Mouse (Mus musculus) testis, adult 2 months (tissue): Measurements from ENCODE around the gene Zfp318. TPM values are rescaled to one million over a fixed set of nuclear protein-coding genes. Genes with fewer than 3 reads are reported as not detected.
A peak's percentile ranks its signal among the peaks of the same experiment; 100 is the strongest.

Experiments used
- H3K27ac ChIP-seq: fragments of 200-500 bp; 2 replicates; pipeline ENCODE4 v1.5.1; 2012; ENCODE audit warnings: low read depth, low read length; ENCODE audit not compliant: control insufficient read depth, insufficient read depth
- H3K27me3 ChIP-seq: fragments of 200-500 bp; 2 replicates; pipeline ENCODE4 v1.6.1; 2012; ENCODE audit warnings: mild to moderate bottlenecking, low read length, moderate library complexity; ENCODE audit not compliant: control insufficient read depth, insufficient read depth
- H3K36me3 ChIP-seq: fragments of 200-500 bp; 2 replicates; pipeline ENCODE4 v1.6.1; 2012; ENCODE audit warnings: mild to moderate bottlenecking, low read length; ENCODE audit not compliant: control insufficient read depth, insufficient read depth
- H3K4me1 ChIP-seq: fragments of 200-500 bp; 2 replicates; pipeline ENCODE4 v1.6.1; 2012; ENCODE audit warnings: low read length; ENCODE audit not compliant: control insufficient read depth, insufficient read depth
- H3K4me3 ChIP-seq: fragments of 200-500 bp; 2 replicates; pipeline ENCODE4 v1.5.1; 2012; ENCODE audit warnings: low read depth, mild to moderate bottlenecking, low read length, moderate library complexity, mixed read lengths; ENCODE audit not compliant: control insufficient read depth
- CTCF ChIP-seq: fragments of 200-500 bp; IDR thresholded peaks from 2 replicates; pipeline ENCODE4 v1.5.1; 2012; ENCODE audit warnings: low read depth, mild to moderate bottlenecking, inconsistent platforms, low read length, moderate library complexity; ENCODE audit not compliant: control insufficient read depth, insufficient read depth, insufficient replicate concordance
- POLR2A ChIP-seq: fragments of 200-500 bp; IDR thresholded peaks from 2 replicates; pipeline ENCODE4 v1.6.1; 2012; ENCODE audit warnings: low read depth, mild to moderate bottlenecking, inconsistent platforms, low read length, moderate library complexity; ENCODE audit not compliant: control insufficient read depth
- polyA plus RNA-seq: library from polyadenylated mRNA; depleted of rRNA; stranded (reverse); fragments of >200 nt; gene quantifications from 2 replicates; pipeline ENCODE4 v1.2.3, GENCODE M21; 2012

The Zfp318 gene
- polyA plus RNA-seq, 1 experiment: 73.7 TPM

- no peak overlapping the region for H3K27ac ChIP-seq
- H3K4me1 ChIP-seq: peaks cover 21% of the 10 kb centered on the region
- no peak overlapping the region for H3K4me3 ChIP-seq
- no peaks in the 10 kb centered on the region for H3K27me3 ChIP-seq
- TF ChIP-seq POLR2A (no peak), CTCF (no peak)
- no peaks in the 10 kb centered on the region for H3K36me3 ChIP-seq
Measured at GRCm38 (mm10) chr17:46453302-46453948, 69.9 kb downstream of the Zfp318 start.

GRCm38 (mm10) chr17:46453970-46454411 lies 70.5 kb downstream of the Zfp318 start:
- no peak for TF ChIP-seq CTCF
- TF ChIP-seq POLR2A: no peak
- no peaks in the 10 kb centered on the region for H3K36me3 ChIP-seq
- peak overlapping the region; percentile 19; the same call in 1 of the 2 replicates for H3K4me3 ChIP-seq
- no peak overlapping the region for H3K27ac ChIP-seq
- peaks cover 21% of the 10 kb centered on the region for H3K4me1 ChIP-seq
- H3K27me3 ChIP-seq: no peaks in the 10 kb centered on the region

- Histone ChIP-seq H3K36me3 (no peaks in the 10 kb centered on the region), H3K27ac (no peak overlapping the region), H3K27me3 (no peaks in the 10 kb centered on the region), H3K4me3 (peak overlapping the region; percentile 27), H3K4me1 (peaks cover 21% of the 10 kb centered on the region)
- TF ChIP-seq POLR2A (no peak), CTCF (no peak)
Measured at GRCm38 (mm10) chr17:46454539-46454938, 71.0 kb downstream of the Zfp318 start.

DNA sequence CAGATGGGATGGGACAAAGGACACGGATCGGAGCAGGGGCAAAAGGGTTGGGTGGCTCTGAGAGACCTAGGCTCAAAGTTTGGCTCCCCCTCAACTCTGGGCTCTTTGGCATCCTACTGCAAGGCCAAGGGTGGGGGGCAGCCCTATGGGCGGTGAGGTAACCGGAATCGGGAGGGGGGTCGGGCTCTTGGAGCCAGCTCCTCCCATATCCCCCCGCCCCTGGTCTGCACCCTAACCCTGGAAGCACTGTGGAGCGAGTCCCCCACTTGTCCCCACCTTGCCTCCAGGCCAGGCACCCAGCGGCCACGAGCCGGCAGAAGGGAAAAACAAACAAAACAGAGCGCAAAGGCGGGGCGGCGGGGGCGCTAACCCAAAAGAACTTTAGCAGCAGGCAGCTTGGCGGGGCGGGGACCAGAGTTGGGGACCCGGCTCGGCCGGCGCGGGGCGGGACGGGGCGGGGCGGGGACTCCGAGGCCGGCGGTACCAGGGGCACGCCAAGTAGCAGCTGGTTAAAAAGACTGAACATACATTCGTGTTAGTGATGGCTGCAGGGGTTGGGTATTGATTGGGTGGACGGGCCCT lies 71.7 kb downstream of the Zfp318 start:
- Histone ChIP-seq H3K4me1 (peaks cover 25% of the 10 kb centered on the region), H3K36me3 (no peaks in the 10 kb centered on the region), H3K27me3 (no peaks in the 10 kb centered on the region), H3K4me3 (peak overlapping the region; percentile 44), H3K27ac (no peak overlapping the region)
- TF ChIP-seq POLR2A (no peak), CTCF (no peak)

DNA sequence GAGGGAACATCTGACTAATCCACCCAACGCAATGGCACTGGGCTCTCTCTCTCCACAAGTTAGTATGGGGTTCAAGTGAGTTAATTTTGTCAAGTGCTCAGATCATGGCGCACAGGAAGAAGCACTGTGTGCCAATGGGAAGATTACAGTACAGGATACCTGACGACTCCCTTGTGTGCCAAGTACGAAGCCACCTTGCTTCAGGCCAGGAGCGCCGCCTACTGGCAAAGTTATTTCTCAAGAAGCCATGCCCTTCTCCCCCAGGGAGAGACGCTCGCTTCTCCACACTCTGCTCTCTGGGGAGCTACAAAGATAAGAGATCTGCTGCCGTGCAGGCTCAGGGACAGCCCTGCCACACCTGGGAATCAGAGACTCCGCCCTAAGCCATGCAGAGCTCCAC lies 74.3 kb downstream of the Zfp318 start:
- TF ChIP-seq POLR2A: no peak
- peak; percentile 21; the same call in 1 of the 2 replicates for TF ChIP-seq CTCF
- H3K4me1 ChIP-seq: peaks cover 41% of the 10 kb centered on the region
- no peak overlapping the region for H3K4me3 ChIP-seq
- no peaks in the 10 kb centered on the region for H3K36me3 ChIP-seq
- no peak overlapping the region for H3K27ac ChIP-seq
- H3K27me3 ChIP-seq: no peaks in the 10 kb centered on the region

- Histone ChIP-seq H3K4me3 (no peak overlapping the region), H3K27me3 (no peaks in the 10 kb centered on the region), H3K36me3 (no peaks in the 10 kb centered on the region), H3K27ac (no peak overlapping the region), H3K4me1 (peaks cover 41% of the 10 kb centered on the region)
- TF ChIP-seq POLR2A: no peak
- no peak for TF ChIP-seq CTCF
Measured at GRCm38 (mm10) chr17:46458439-46458838, 74.9 kb downstream of the Zfp318 start.

DNA sequence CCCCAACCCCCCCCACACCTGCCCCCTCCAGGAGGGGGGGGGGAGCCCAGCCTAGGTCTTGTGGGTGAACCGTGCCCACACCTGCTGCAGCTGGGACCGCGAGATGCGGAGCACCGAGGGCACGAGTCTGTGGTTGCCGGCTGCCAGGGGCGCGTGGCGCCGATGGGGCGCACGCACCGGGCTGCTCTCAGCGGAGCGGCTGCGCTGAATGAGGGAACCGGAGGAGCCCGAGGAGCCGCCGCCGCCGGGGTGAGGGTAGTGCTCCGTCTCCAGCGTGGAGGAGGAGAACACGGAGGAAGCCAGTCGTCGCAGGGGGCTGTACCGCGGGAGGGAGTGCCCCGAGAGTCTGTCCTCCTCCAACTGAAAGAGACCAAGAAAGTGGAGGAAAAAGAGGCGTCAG lies 77.1 kb downstream of the Zfp318 start:
- peaks cover 27% of the 10 kb centered on the region for H3K4me1 ChIP-seq
- H3K4me3 ChIP-seq: peak overlapping the region; percentile 60
- H3K27ac ChIP-seq: no peak overlapping the region
- TF ChIP-seq CTCF (no peak), POLR2A (no peak)
- no peaks in the 10 kb centered on the region for H3K36me3 ChIP-seq
- no peaks in the 10 kb centered on the region for H3K27me3 ChIP-seq
